Mouse (Mus musculus): ENCODE measurements around the gene Syn3. TPM values are rescaled to one million over a fixed set of nuclear protein-coding genes. Genes with fewer than 3 reads are reported as not detected.
A peak's percentile ranks its signal among the peaks of the same experiment; 100 is the strongest.

Gene Syn3
- polyA plus RNA-seq, 1 experiment: 3.3 TPM

DNA sequence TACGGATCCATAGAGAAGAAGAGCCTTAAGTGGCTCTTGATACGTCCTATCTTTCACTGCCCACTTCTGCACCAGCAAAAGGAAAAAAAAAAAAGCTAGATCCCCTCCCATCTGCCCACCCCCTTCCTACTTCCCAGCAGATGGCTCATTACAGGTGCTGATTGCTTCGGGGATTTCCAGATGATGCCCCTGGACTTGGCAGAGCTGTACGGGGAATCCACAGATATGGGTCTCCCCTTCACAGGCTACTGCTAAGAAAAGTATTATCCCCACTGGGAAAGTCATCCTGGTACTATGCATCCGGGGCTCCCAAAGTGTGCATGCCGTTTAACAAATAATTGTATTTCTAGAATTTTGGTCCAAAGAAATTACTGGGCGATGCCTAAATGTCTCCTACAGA, 181.1 kb downstream of the Syn3 start:
- no peak for DNase-seq
- H3K36me3 ChIP-seq (ENCODE audit: control insufficient read depth, insufficient read depth, low read length): peaks cover 30% of the 10 kb centered on the region
- H3K4me1 ChIP-seq (ENCODE audit: control insufficient read depth, insufficient read depth, low read length): peaks cover 42% of the 10 kb centered on the region
- H3K27me3 ChIP-seq (replicated peaks; ENCODE audit: control insufficient read depth, insufficient read depth, low read length): no peaks in the 10 kb centered on the region
- H3K27ac ChIP-seq (ENCODE audit: insufficient read depth, low read depth, low read length): no peak overlapping the region
- no peak for TF ChIP-seq CTCF (conservative IDR thresholded peaks at IDR 0.05; ENCODE audit: insufficient read depth, insufficient read length, low read depth, low read length)
- TF ChIP-seq POLR2A (IDR thresholded peaks at IDR 0.05; ENCODE audit: low read depth, low read length): no peak
- no peak overlapping the region for H3K4me3 ChIP-seq (ENCODE audit: insufficient read depth, low read depth, low read length)
- WGBS: 48% methylated on average over 7 of the region's 7 CpGs

- TF ChIP-seq POLR2A (IDR thresholded peaks at IDR 0.05; ENCODE audit: low read depth, low read length): no peak
- no peak for TF ChIP-seq CTCF (conservative IDR thresholded peaks at IDR 0.05; ENCODE audit: insufficient read depth, insufficient read length, low read depth, low read length)
- H3K27ac ChIP-seq (ENCODE audit: insufficient read depth, low read depth, low read length): peak overlapping the region; percentile 9; the same call in 1 of the 2 replicates
- WGBS: 35% methylated on average over 3 of the region's 3 CpGs
- H3K27me3 ChIP-seq (replicated peaks; ENCODE audit: control insufficient read depth, insufficient read depth, low read length): no peaks in the 10 kb centered on the region
- H3K4me3 ChIP-seq (ENCODE audit: insufficient read depth, low read depth, low read length): no peak overlapping the region
- H3K4me1 ChIP-seq (ENCODE audit: control insufficient read depth, insufficient read depth, low read length): peaks cover 47% of the 10 kb centered on the region
- H3K36me3 ChIP-seq (ENCODE audit: control insufficient read depth, insufficient read depth, low read length): peaks cover 25% of the 10 kb centered on the region
- DNase-seq: no peak
Observed at GRCm38 (mm10) chr10:86315513-86315912, 183.2 kb downstream of the Syn3 start.

DNA sequence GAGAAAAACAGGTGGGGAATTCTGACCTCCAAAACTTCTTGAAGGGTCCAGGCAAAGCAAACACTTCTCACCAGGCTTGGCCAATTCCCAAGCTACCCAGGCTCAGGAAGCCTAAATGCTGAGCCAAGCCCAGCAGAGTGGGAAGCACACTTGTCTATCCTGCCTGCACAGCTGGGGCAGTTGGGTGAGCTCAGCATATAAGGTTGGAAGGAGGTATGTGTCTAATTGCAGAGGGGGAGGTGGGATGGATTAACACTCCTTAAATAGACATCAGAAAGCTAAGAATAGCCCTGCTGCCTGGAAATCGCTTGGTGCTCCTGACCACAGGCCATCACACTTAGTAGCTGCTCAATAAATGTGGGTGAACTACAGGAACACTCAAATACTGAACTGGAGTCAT, 185.2 kb downstream of the Syn3 start:
- Histone ChIP-seq H3K4me1 (ENCODE audit: control insufficient read depth, insufficient read depth, low read length) (peaks cover 66% of the 10 kb centered on the region), H3K27me3 (replicated peaks; ENCODE audit: control insufficient read depth, insufficient read depth, low read length) (no peaks in the 10 kb centered on the region), H3K27ac (ENCODE audit: insufficient read depth, low read depth, low read length) (peak overlapping the region; percentile 15; the same call in 1 of the 2 replicates), H3K4me3 (ENCODE audit: insufficient read depth, low read depth, low read length) (no peak overlapping the region), H3K36me3 (ENCODE audit: control insufficient read depth, insufficient read depth, low read length) (peaks cover 35% of the 10 kb centered on the region)
- no peak for DNase-seq
- WGBS: 47% methylated on average over 1 of the region's 1 CpGs
- no peak for TF ChIP-seq POLR2A (IDR thresholded peaks at IDR 0.05; ENCODE audit: low read depth, low read length)
- no peak for TF ChIP-seq CTCF (conservative IDR thresholded peaks at IDR 0.05; ENCODE audit: insufficient read depth, insufficient read length, low read depth, low read length)

- Histone ChIP-seq H3K36me3 (ENCODE audit: control insufficient read depth, insufficient read depth, low read length) (peaks cover 37% of the 10 kb centered on the region), H3K27me3 (replicated peaks; ENCODE audit: control insufficient read depth, insufficient read depth, low read length) (no peaks in the 10 kb centered on the region), H3K27ac (ENCODE audit: insufficient read depth, low read depth, low read length) (peak overlapping the region; percentile 15), H3K4me1 (ENCODE audit: control insufficient read depth, insufficient read depth, low read length) (peaks cover 71% of the 10 kb centered on the region), H3K4me3 (ENCODE audit: insufficient read depth, low read depth, low read length) (no peak overlapping the region)
- TF ChIP-seq CTCF (conservative IDR thresholded peaks at IDR 0.05; ENCODE audit: insufficient read depth, insufficient read length, low read depth, low read length) (no peak), POLR2A (IDR thresholded peaks at IDR 0.05; ENCODE audit: low read depth, low read length) (no peak)
- 44% methylated on average over 3 of the region's 3 CpGs for WGBS
- DNase-seq: peak; percentile 61
Observed at GRCm38 (mm10) chr10:86312976-86313375, 185.7 kb downstream of the Syn3 start.

- H3K27ac ChIP-seq (ENCODE audit: insufficient read depth, low read depth, low read length): peak overlapping the region; percentile 60
- TF ChIP-seq CTCF (conservative IDR thresholded peaks at IDR 0.05; ENCODE audit: insufficient read depth, insufficient read length, low read depth, low read length) (no peak), POLR2A (IDR thresholded peaks at IDR 0.05; ENCODE audit: low read depth, low read length) (no peak)
- DNase-seq: peak; percentile 67
- peaks cover 45% of the 10 kb centered on the region for H3K36me3 ChIP-seq (ENCODE audit: control insufficient read depth, insufficient read depth, low read length)
- no peak overlapping the region for H3K4me3 ChIP-seq (ENCODE audit: insufficient read depth, low read depth, low read length)
- H3K4me1 ChIP-seq (ENCODE audit: control insufficient read depth, insufficient read depth, low read length): peaks cover 69% of the 10 kb centered on the region
- H3K27me3 ChIP-seq (replicated peaks; ENCODE audit: control insufficient read depth, insufficient read depth, low read length): no peaks in the 10 kb centered on the region
- WGBS: 15% methylated on average over 6 of the region's 6 CpGs
Observed at GRCm38 (mm10) chr10:86310527-86310926, 188.2 kb downstream of the Syn3 start.

- TF ChIP-seq POLR2A (IDR thresholded peaks at IDR 0.05; ENCODE audit: low read depth, low read length): no peak
- no peak for TF ChIP-seq CTCF (conservative IDR thresholded peaks at IDR 0.05; ENCODE audit: insufficient read depth, insufficient read length, low read depth, low read length)
- H3K36me3 ChIP-seq (ENCODE audit: control insufficient read depth, insufficient read depth, low read length): peaks cover 45% of the 10 kb centered on the region
- no peak overlapping the region for H3K4me3 ChIP-seq (ENCODE audit: insufficient read depth, low read depth, low read length)
- H3K4me1 ChIP-seq (ENCODE audit: control insufficient read depth, insufficient read depth, low read length): peaks cover 55% of the 10 kb centered on the region
- WGBS: 53% methylated on average over 4 of the region's 4 CpGs
- H3K27ac ChIP-seq (ENCODE audit: insufficient read depth, low read depth, low read length): no peak overlapping the region; the same call in 1 of the 2 replicates
- no peak for DNase-seq
- H3K27me3 ChIP-seq (replicated peaks; ENCODE audit: control insufficient read depth, insufficient read depth, low read length): no peaks in the 10 kb centered on the region
Observed at GRCm38 (mm10) chr10:86307235-86307634, 191.5 kb downstream of the Syn3 start.

DNA sequence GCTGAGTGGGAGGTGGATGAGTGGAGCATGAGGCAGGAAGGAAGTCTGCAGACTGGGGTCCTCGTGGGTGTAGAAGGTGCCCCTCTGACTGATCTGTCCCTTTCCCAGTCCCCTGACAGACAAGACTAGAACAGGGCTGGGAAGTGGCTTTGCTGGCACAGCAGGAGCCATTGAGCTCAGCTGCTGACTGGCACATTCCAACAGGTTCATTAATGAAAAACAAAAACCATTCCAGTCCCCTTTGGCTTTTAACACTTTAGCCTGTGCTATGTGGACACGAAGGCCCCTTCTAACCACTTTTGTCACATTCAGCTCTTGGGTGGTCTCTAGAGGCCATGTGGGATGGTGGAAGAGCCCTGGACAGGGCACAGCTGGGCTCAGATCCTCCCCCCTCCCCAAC, 194.1 kb downstream of the Syn3 start:
- Histone ChIP-seq H3K4me1 (ENCODE audit: control insufficient read depth, insufficient read depth, low read length) (peaks cover 37% of the 10 kb centered on the region), H3K36me3 (ENCODE audit: control insufficient read depth, insufficient read depth, low read length) (peaks cover 35% of the 10 kb centered on the region), H3K27ac (ENCODE audit: insufficient read depth, low read depth, low read length) (peak overlapping the region; percentile 78), H3K27me3 (replicated peaks; ENCODE audit: control insufficient read depth, insufficient read depth, low read length) (no peaks in the 10 kb centered on the region), H3K4me3 (ENCODE audit: insufficient read depth, low read depth, low read length) (peak overlapping the region; percentile 50)
- WGBS: 7% methylated on average over 2 of the region's 2 CpGs
- TF ChIP-seq POLR2A (IDR thresholded peaks at IDR 0.05; ENCODE audit: low read depth, low read length): no peak
- TF ChIP-seq CTCF (conservative IDR thresholded peaks at IDR 0.05; ENCODE audit: insufficient read depth, insufficient read length, low read depth, low read length): no peak
- peak; percentile 68 for DNase-seq
